Mouse (Mus musculus) heart, postnatal 0 days (tissue): ENCODE measurements at regions not wholly inside any gene's neighbourhood (a gene's known extent, or its start where the extent isn't known, plus 50 kb on each side); places are given as distances from the start of the nearest gene placed in this dataset.

Source experiments
- CTCF ChIP-seq: IDR thresholded peaks from 2 replicates; pipeline ENCODE4 v1.5.1; 2016; ENCODE audit warnings: antibody characterized with exemption, control low read depth, low read depth
- EP300 ChIP-seq: IDR thresholded peaks from 2 replicates; pipeline ENCODE4 v1.6.1; 2016; ENCODE audit warnings: antibody characterized with exemption, low read depth

GRCm38 (mm10) chr11:44007526-44008040 is 106.6 kb upstream of the Adra1b start:
- no peak for TF ChIP-seq CTCF
- TF ChIP-seq EP300: no peak
